Mouse (Mus musculus) heart, embryonic 12.5 days (tissue): ENCODE results near the gene Fnbp1. TPM values are rescaled to one million over a fixed set of nuclear protein-coding genes. Genes with fewer than 3 reads are reported as not detected.
A peak's percentile ranks its signal among the peaks of the same experiment; 100 is the strongest.

Experiments used
- ATAC-seq: fragments of 200-750 bp; cut with Nextera tagmentation; 2 replicates; pipeline ENCODE4 v1.8.0; 2017; ENCODE audit warnings: moderate TSS enrichment, moderate library complexity; ENCODE audit not compliant: insufficient number of reproducible peaks, low FRiP score
- H3K27ac ChIP-seq: fragments of 300-500 bp; sonication (generic); 2 replicates; pipeline ENCODE4 v1.5.1; 2016; ENCODE audit warnings: mild to moderate bottlenecking, moderate library complexity; ENCODE audit not compliant: poor library complexity, severe bottlenecking
- H3K27me3 ChIP-seq: fragments of 300-500 bp; sonication (generic); replicated peaks from 2 replicates; pipeline ENCODE4 v1.6.1; 2016; ENCODE audit warnings: mild to moderate bottlenecking, moderate library complexity
- H3K36me3 ChIP-seq: fragments of 300-500 bp; sonication (generic); 2 replicates; pipeline ENCODE4 v1.6.1; 2016; ENCODE audit warnings: mild to moderate bottlenecking, moderate library complexity
- H3K4me1 ChIP-seq: fragments of 300-500 bp; sonication (generic); replicated peaks from 2 replicates; pipeline ENCODE4 v1.6.1; 2016; ENCODE audit warnings: mild to moderate bottlenecking
- H3K4me2 ChIP-seq: fragments of 300-500 bp; sonication (generic); 2 replicates; pipeline ENCODE4 v1.6.1; 2016; ENCODE audit warnings: mild to moderate bottlenecking, moderate library complexity
- H3K4me3 ChIP-seq: fragments of 300-500 bp; sonication (generic); 2 replicates; pipeline ENCODE4 v1.5.1; 2016; ENCODE audit warnings: mild to moderate bottlenecking
- H3K9ac ChIP-seq: fragments of 300-500 bp; sonication (generic); 2 replicates; pipeline ENCODE4 v1.6.1; 2016; ENCODE audit warnings: mild to moderate bottlenecking, moderate library complexity
- H3K9me3 ChIP-seq: fragments of 300-500 bp; sonication (generic); replicated peaks from 2 replicates; pipeline ENCODE4 v1.6.1; 2016; ENCODE audit warnings: mild to moderate bottlenecking, moderate library complexity
- WGBS: fragments of 180-500 bp; shearing (Covaris S2); methylation state at CpG from one replicate; pipeline ENCODE4 v1.1.7; 2016; 5-methylcytosine and 5-hydroxymethylcytosine counted together
- polyA plus RNA-seq: library from polyadenylated mRNA; unstranded; fragments of >200 nt; fragmentation: Nextera tagmentation; extraction: Ambion mirVana; gene quantifications from 2 replicates; pipeline ENCODE4 v1.2.1, GENCODE M21; 2016

Gene Fnbp1
- polyA plus RNA-seq, 1 experiment from 2014 or later = 21.4 TPM

DNA sequence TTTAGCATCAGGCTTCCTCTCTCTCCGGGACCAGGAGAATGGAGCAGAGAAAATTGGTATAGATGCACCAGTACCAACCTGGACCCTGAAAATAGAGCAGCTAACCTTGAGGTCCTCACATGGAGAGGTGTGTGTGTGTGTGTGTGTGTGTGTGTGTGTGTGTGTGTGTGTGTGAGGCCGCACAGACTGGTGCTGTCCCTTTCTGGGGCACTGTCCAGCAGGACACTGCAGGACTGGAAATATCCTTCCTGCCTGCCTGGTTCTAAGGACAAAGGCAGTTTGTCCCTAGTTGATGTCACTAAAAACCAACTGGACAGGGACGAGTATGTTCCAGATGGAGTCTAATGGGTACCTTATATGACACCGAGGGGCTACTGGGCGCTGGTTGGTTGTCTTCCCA, 117.9 kb downstream of the Fnbp1 start:
- 71% methylated on average over 5 of the region's 5 CpGs for WGBS
- no peaks in the 10 kb centered on the region for H3K27me3 ChIP-seq

DNA sequence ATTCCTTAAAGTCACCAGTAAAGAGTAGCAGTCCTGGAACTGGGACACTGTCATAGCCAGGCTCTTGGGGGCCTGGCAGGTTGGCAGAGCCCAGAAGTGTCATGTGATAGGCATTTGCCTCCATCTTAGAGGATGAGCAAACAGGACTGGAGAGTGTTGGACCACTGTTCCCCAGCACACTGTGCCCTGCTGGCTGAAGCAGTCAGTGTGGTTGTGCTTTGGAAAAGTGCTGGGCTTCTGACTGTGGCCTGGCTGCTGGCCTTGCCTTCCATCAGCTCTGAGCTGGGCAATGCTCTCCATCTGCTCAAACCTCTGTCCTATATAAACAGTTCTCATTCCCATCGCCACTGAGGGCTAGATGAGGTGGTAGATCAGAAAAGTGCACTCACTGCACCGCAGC, 121.6 kb downstream of the Fnbp1 start:
- Histone ChIP-seq H3K27me3 (no peaks in the 10 kb centered on the region), H3K36me3 (peaks cover 71% of the 10 kb centered on the region)

More for the DNA sequence above, 117.9 kb downstream of the Fnbp1 start:
- Histone ChIP-seq H3K36me3 (peaks cover 54% of the 10 kb centered on the region), H3K4me2 (no peak overlapping the region), H3K4me3 (no peak overlapping the region), H3K9me3 (no peaks in the 10 kb centered on the region), H3K27ac (no peak overlapping the region), H3K9ac (no peak overlapping the region), H3K4me1 (peaks cover 22% of the 10 kb centered on the region)
- no peak for ATAC-seq

GRCm38 (mm10) chr2:31019011-31019410, 122.8 kb downstream of the Fnbp1 start:
- no peak overlapping the region for H3K27ac ChIP-seq
- no peaks in the 10 kb centered on the region for H3K4me1 ChIP-seq
- 89% methylated on average over 8 of the region's 8 CpGs for WGBS
- no peak overlapping the region for H3K9ac ChIP-seq
- H3K4me2 ChIP-seq = no peak overlapping the region
- no peaks in the 10 kb centered on the region for H3K9me3 ChIP-seq
- no peaks in the 10 kb centered on the region for H3K27me3 ChIP-seq
- peaks cover 74% of the 10 kb centered on the region for H3K36me3 ChIP-seq
- no peak overlapping the region for H3K4me3 ChIP-seq
- ATAC-seq = no peak

More for the DNA sequence above, 121.6 kb downstream of the Fnbp1 start:
- no peak for ATAC-seq
- H3K9me3 ChIP-seq = no peaks in the 10 kb centered on the region
- no peaks in the 10 kb centered on the region for H3K4me1 ChIP-seq
- no peak overlapping the region for H3K4me3 ChIP-seq
- 85% methylated on average over 2 of the region's 2 CpGs for WGBS
- H3K9ac ChIP-seq = no peak overlapping the region
- no peak overlapping the region for H3K27ac ChIP-seq
- H3K4me2 ChIP-seq = no peak overlapping the region

DNA sequence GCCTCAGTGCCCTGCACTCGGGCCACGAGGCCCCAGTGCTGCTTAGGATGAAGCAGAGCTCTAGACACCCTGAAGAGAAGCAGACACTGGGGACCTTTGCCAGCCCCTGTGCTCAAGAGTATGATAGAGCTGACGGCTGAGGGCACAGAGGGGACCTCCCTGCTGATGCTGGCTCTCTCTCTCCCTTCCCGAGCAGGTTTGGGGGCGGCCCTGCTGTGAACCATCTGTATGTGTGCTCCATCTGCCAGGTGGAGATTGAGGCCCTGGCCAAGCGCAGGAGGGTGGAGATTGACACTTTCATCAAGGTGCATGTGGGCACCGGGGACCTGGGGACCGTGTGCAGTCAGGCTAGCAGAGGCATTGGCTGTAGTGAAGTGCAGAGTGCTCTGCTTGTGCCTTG, 123.3 kb downstream of the Fnbp1 start:
- H3K4me2 ChIP-seq = no peak overlapping the region
- WGBS = 84% methylated on average over 8 of the region's 8 CpGs
- no peak overlapping the region for H3K9ac ChIP-seq
- peaks cover 74% of the 10 kb centered on the region for H3K36me3 ChIP-seq
- ATAC-seq = no peak
- H3K4me1 ChIP-seq = no peaks in the 10 kb centered on the region
- no peak overlapping the region for H3K27ac ChIP-seq
- no peak overlapping the region for H3K4me3 ChIP-seq
- no peaks in the 10 kb centered on the region for H3K9me3 ChIP-seq
- no peaks in the 10 kb centered on the region for H3K27me3 ChIP-seq

DNA sequence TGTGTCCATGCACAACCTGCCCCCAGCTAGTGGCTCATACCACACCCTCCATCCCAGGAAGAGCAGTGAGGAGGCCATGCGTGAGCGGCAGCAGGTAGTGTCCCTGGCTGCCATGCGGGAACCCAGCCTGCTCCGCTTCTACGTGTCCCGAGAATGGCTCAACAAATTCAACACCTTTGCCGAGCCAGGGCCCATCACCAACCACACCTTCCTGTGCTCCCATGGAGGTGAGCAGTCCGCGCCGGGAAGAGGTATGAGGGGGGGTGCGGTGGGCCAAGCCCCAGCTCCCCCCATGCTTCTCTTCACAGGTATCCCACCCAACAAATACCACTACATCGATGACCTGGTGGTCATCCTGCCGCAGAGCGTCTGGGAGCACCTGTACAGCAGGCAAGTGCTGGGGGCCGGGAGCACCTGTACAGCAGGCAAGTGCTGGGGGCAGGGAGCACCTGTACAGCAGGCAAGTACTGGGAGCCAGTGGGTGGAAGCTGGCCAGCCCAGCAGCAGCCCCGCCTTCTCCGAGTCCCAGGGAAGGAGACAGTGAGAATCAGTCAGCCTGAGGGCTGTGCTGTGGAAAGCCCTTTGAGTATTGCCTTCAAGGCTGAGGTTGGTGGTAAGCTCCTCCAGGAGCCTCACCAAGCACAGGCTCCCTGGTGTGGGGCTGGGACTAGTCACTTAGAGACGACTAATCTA, 124.0 kb downstream of the Fnbp1 start:
- Histone ChIP-seq H3K4me1 (no peaks in the 10 kb centered on the region), H3K36me3 (peaks cover 80% of the 10 kb centered on the region), H3K4me2 (no peak overlapping the region), H3K9ac (no peak overlapping the region), H3K9me3 (no peaks in the 10 kb centered on the region), H3K27ac (no peak overlapping the region), H3K4me3 (no peak overlapping the region), H3K27me3 (no peaks in the 10 kb centered on the region)
- ATAC-seq = no peak
- WGBS = 90% methylated on average over 18 of the region's 18 CpGs

DNA sequence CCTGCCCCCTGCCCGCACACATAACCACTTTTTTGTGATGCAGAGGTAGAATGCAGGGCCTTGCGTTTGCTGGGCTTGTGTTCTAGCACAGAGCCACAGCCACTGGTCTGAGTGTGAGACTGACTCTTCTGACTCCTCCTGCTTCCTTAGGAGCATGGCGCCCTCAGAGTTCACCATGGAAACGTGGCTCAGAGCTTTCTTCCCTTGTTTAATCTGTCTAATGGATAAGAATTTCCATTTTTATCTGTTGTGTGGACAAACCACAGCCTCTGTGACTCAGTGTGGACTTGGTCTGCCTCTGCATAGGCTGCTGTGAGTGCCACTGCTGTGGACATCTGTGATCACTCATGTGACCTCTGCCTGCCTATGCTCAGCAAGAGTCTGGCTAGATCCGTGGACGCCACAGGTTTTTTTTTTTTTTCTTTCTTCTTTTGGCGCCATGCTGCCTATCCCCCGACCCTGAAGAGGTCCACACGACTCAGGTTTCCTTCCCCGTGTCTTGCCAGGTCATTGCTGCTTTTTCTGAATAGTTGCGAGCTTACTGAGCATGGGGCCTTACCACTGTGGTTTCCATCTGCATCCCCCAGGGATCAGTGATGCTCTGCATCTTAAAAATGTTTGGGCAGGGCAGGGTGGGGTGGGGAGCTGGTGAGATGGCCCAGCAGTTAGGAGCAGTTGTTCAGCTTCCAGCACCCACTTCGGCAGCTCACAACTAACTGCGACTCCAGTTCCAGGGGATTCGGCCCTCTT, 128.3 kb downstream of the Fnbp1 start:
- no peak overlapping the region for H3K27ac ChIP-seq
- no peak overlapping the region for H3K4me3 ChIP-seq
- WGBS = 67% methylated on average over 14 of the region's 14 CpGs
- no peak for ATAC-seq
- H3K9ac ChIP-seq = no peak overlapping the region
- H3K4me2 ChIP-seq = no peak overlapping the region
- H3K9me3 ChIP-seq = no peaks in the 10 kb centered on the region
- H3K27me3 ChIP-seq = no peaks in the 10 kb centered on the region
- H3K36me3 ChIP-seq = peaks cover 70% of the 10 kb centered on the region
- no peaks in the 10 kb centered on the region for H3K4me1 ChIP-seq

DNA sequence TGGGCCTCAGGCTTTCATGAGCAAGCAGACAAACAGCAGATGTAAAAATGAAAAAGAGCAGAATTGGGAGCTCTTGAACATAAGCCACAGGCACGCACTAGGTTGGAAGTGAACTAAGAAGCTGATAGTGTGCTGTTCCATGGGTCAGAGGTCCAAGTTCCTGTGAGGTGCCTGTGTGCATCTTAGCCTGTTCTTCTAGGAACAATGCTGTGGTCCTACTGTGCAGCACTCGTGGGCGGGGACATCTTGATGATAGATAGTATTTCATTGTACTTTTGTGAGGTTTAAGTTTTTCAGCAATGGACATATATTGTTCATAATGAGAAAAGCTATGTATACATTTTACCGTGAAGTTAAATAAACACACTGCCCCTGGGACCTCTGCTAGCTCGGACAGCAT, 134.6 kb downstream of the Fnbp1 start:
- 82% methylated on average over 5 of the region's 5 CpGs for WGBS
- Histone ChIP-seq H3K9me3 (no peaks in the 10 kb centered on the region), H3K36me3 (peaks cover 63% of the 10 kb centered on the region), H3K27ac (peak overlapping the region; percentile 95), H3K4me1 (peaks cover 32% of the 10 kb centered on the region), H3K9ac (no peak overlapping the region), H3K4me2 (no peak overlapping the region), H3K27me3 (no peaks in the 10 kb centered on the region), H3K4me3 (no peak overlapping the region)
- ATAC-seq = no peak

GRCm38 (mm10) chr2:31006434-31006833, 135.4 kb downstream of the Fnbp1 start:
- H3K27me3 ChIP-seq = no peaks in the 10 kb centered on the region
- H3K4me2 ChIP-seq = peak overlapping the region; percentile 48
- no peaks in the 10 kb centered on the region for H3K9me3 ChIP-seq
- peak overlapping the region; percentile 95 for H3K27ac ChIP-seq
- 14% methylated on average over 5 of the region's 5 CpGs for WGBS
- H3K36me3 ChIP-seq = peaks cover 64% of the 10 kb centered on the region
- H3K4me3 ChIP-seq = no peak overlapping the region
- peaks cover 32% of the 10 kb centered on the region for H3K4me1 ChIP-seq
- ATAC-seq = peak; percentile 72
- peak overlapping the region; percentile 56 for H3K9ac ChIP-seq

DNA sequence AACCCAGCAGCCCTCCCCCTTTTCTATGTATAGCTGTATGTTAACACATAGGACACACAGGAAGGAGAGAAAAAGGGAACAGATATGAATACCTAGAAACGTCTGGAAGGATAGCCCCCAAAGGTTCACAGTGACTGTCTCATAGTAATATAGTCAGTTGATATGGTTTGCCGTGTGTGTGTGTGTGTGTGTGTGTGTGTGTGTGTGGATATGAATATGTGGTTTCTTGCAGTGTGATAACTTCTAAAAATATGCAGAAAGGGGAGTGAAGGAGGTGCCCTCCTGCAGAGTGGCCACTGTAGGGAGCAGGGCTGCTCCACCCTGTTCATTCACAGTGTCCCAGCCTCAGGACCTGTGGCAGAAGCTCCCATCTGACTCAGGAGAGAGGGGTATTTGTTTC, 136.4 kb downstream of the Fnbp1 start:
- Histone ChIP-seq H3K27me3 (no peaks in the 10 kb centered on the region), H3K4me2 (peak overlapping the region; percentile 48; the same call in 1 of the 2 replicates), H3K4me3 (no peak overlapping the region), H3K9me3 (no peaks in the 10 kb centered on the region), H3K4me1 (peaks cover 32% of the 10 kb centered on the region), H3K36me3 (peaks cover 56% of the 10 kb centered on the region), H3K27ac (peak overlapping the region; percentile 95), H3K9ac (0 out of 2 replicates have a peak overlapping the region, but pooled peaks have one; percentile 56)
- WGBS = 58% methylated on average over 2 of the region's 2 CpGs
- ATAC-seq = no peak

GRCm38 (mm10) chr2:31002857-31003256, 139.0 kb downstream of the Fnbp1 start:
- Histone ChIP-seq H3K36me3 (peaks cover 54% of the 10 kb centered on the region), H3K9me3 (no peaks in the 10 kb centered on the region), H3K27ac (no peak overlapping the region), H3K27me3 (no peaks in the 10 kb centered on the region), H3K9ac (no peak overlapping the region), H3K4me3 (no peak overlapping the region), H3K4me2 (no peak overlapping the region), H3K4me1 (peaks cover 32% of the 10 kb centered on the region)
- 86% methylated on average over 10 of the region's 10 CpGs for WGBS
- ATAC-seq = no peak

DNA sequence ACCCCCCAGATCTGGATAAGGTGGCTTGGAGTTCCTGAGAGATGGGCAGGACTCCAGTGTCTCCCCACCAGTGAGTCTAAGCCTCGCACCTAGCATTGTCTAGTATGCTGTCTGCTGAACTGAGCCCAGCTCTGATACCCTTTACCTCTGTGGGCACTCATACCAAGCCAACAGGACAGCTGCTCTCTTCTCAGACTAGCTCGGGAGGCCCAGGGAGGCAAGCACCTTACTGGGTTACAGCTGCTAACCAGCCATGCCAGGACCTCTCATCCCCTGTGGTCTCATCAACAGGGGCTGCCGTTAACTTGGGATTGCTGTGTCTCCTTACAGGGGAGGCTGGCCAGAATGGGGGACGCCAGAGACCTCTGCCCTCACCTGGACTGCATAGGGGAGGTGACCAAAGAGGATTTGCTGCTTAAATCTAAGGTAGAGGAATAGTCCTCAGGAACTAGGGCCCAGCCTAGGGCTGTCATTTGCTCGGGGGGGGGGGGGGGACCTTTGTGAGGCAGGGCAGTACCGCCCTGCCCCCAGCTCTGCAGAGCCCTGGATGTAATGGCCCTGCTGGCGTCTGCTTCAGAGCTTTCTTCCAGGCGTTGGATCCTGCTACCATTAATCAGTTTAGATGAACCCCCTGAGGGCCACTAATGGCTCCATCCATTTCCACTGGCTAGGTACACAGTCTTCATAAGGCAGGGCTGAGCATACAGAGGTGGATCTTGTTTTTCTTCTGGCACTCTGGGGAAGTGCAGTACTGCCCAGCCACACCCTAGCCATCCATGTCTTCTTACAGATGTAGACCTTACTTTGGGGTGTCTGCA, 143.2 kb downstream of the Fnbp1 start:
- Histone ChIP-seq H3K27me3 (no peaks in the 10 kb centered on the region), H3K4me2 (no peak overlapping the region), H3K9ac (no peak overlapping the region), H3K27ac (no peak overlapping the region), H3K9me3 (no peaks in the 10 kb centered on the region), H3K4me1 (peaks cover 25% of the 10 kb centered on the region), H3K36me3 (peaks cover 35% of the 10 kb centered on the region), H3K4me3 (no peak overlapping the region)
- ATAC-seq = no peak
- 66% methylated on average over 8 of the region's 8 CpGs for WGBS
